Mouse (Mus musculus) lung, postnatal 36 days (tissue): ENCODE results near the gene Rps6ka3.

Source experiments
- DNase-seq: peaks from one replicate; pipeline ENCODE4 v3.0.0; 2022; ENCODE audit warnings: mixed read lengths

Gene Rps6ka3

GRCm38 (mm10) chrX:159210007-159210406 lies at the start of gene Rps6ka3:
TSS of gene Rps6ka3 (plus strand) at chrX:159210307.
- no peak for DNase-seq

- no peak for DNase-seq
These were observed 40.9 kb upstream of the Rps6ka3 start for GRCm38 (mm10) chrX:159169200-159169599.

- no peak for DNase-seq
These were observed 38.5 kb upstream of the Rps6ka3 start for GRCm38 (mm10) chrX:159171579-159171978.

GRCm38 (mm10) chrX:159191581-159191980 lies 18.5 kb upstream of the Rps6ka3 start:
- DNase-seq, result no peak

- DNase-seq, result peak; percentile 30
These were observed 10.6 kb upstream of the Rps6ka3 start for GRCm38 (mm10) chrX:159199495-159199894.

GRCm38 (mm10) chrX:159200101-159200500 lies 10.0 kb upstream of the Rps6ka3 start:
- peak; percentile 54 for DNase-seq

GRCm38 (mm10) chrX:159210892-159211583 lies 931 bp downstream of the Rps6ka3 start:
- DNase-seq, result peak; percentile 16

GRCm38 (mm10) chrX:159215253-159215652 lies 5.1 kb downstream of the Rps6ka3 start:
- DNase-seq, result no peak

- no peak for DNase-seq
These were observed 12.4 kb downstream of the Rps6ka3 start for GRCm38 (mm10) chrX:159222474-159222873.

GRCm38 (mm10) chrX:159237275-159237674 lies 27.2 kb downstream of the Rps6ka3 start:
- DNase-seq, result no peak

- peak; percentile 58 for DNase-seq
These were observed 44.1 kb downstream of the Rps6ka3 start for GRCm38 (mm10) chrX:159254001-159254884.

- peak; percentile 92 for DNase-seq
These were observed 45.2 kb downstream of the Rps6ka3 start for GRCm38 (mm10) chrX:159255123-159255978.

GRCm38 (mm10) chrX:159256040-159256852 lies 46.1 kb downstream of the Rps6ka3 start:
- DNase-seq, result no peak

- DNase-seq, result peak; percentile 64
These were observed 46.9 kb downstream of the Rps6ka3 start for GRCm38 (mm10) chrX:159256921-159257421.

- peak; percentile 21 for DNase-seq
These were observed 54.6 kb downstream of the Rps6ka3 start for GRCm38 (mm10) chrX:159264681-159265080.

GRCm38 (mm10) chrX:159269072-159269471 lies 59.0 kb downstream of the Rps6ka3 start:
- peak; percentile 58 for DNase-seq

- DNase-seq, result peak; percentile 27
These were observed 76.7 kb downstream of the Rps6ka3 start for GRCm38 (mm10) chrX:159286765-159287164.

- DNase-seq, result no peak
These were observed 85.8 kb downstream of the Rps6ka3 start for GRCm38 (mm10) chrX:159295879-159296278.

- peak; percentile 2 for DNase-seq
These were observed 92.5 kb downstream of the Rps6ka3 start for GRCm38 (mm10) chrX:159302349-159303311.

GRCm38 (mm10) chrX:159315293-159315692 lies 105.2 kb downstream of the Rps6ka3 start:
- DNase-seq, result no peak

- peak; percentile 82 for DNase-seq
These were observed 111.2 kb downstream of the Rps6ka3 start for GRCm38 (mm10) chrX:159321342-159321741.
